ENCODE assay signal across 14 mouse cellular contexts in genomic region chr3:41544451-41544850, GRCm38 (mm10). TPM values are rescaled to one million over a fixed set of nuclear protein-coding genes. Genes with fewer than 3 reads are reported as not detected.
A peak's percentile ranks its signal among the peaks of the same experiment; 100 is the strongest.
DNase-seq lines count a peak whose midpoint lies in the region; TF ChIP-seq lines count a peak whose summit lies in the region.
"Had no signal": no experiment of that assay in that cellular context is flagged by ENCODE, and none has a peak within 500 bp of the region (broad histone marks: within the 10 kb centered on the region; RNA-seq: fewer than 3 reads in every experiment).

No protein-coding gene starts in this region.

- no peak overlapping the region for H3K4me3 ChIP-seq in left cerebral cortex, adult 2 months
- H3K4me3 ChIP-seq: heart, embryonic 12.5 days; intestine, embryonic 15.5 days; neural tube, embryonic 15.5 days; stomach, embryonic 15.5 days had no signal

- intact Hi-C loops in heart, postnatal 14 days (cut with DNase I): no loop called here
- intact Hi-C loops in left cerebral cortex, postnatal 4 days (cut with DNase I): no loop called here
- intact Hi-C loops in left cerebral cortex, adult 2 months (cut with DNase I): no loop called here

- DNase-seq in heart, postnatal 14 days: peak; percentile 12 to 22
- no peak for DNase-seq in heart, adult 11 months
- DNase-seq in left cerebral cortex, postnatal 4 days: peak; percentile 10
- DNase-seq in left cerebral cortex, adult 2 months (ENCODE audit: extremely low spot score in 1 of 2, low spot score in 2 of 2): no peak
- DNase-seq in adrenal gland, postnatal 10 days: peak; percentile 70
- peak; percentile 52 for DNase-seq in adrenal gland, postnatal 25 days
- no peak for DNase-seq in thymus, postnatal 10 days (ENCODE audit: low spot score in 2 of 2)
- DNase-seq: cerebellum, adult 2 months; layer of hippocampus, postnatal 36 days had no signal

- H3K27ac ChIP-seq in left cerebral cortex, adult 2 months: no peak overlapping the region
- H3K27ac ChIP-seq: intestine, embryonic 15.5 days; macrophage; neural tube, embryonic 15.5 days; stomach, embryonic 15.5 days had no signal

- no peak for TF ChIP-seq CTCF in left cerebral cortex, adult 2 months (IDR thresholded peaks at IDR 0.05)

RNA-seq across cellular contexts. Expression of gene Jade1, which starts 11.1 kb away (rescaled TPM):
- total RNA-seq in heart, postnatal 14 days (2021): 10 to 100 TPM; 28.1 to 28.6 TPM
- 10 to 100 TPM; 29.0 to 29.4 TPM for total RNA-seq in left cerebral cortex, postnatal 4 days (2021)
- total RNA-seq in left cerebral cortex, adult 2 months (2021): 10 to 100 TPM; 40.5 to 44.7 TPM
- total RNA-seq in adrenal gland, postnatal 10 days (2021): 10 to 100 TPM; 43.5 to 51.6 TPM
- total RNA-seq in adrenal gland, postnatal 25 days (2021): 50.1 and 56.5 TPM in 2 replicates

Comparison
In these comparisons a context has a peak if more than half of its experiments do, and no peak if none do; other contexts are left out.
1. DNase-seq: peak in heart, postnatal 14 days (2 of 2), left cerebral cortex, postnatal 4 days (single experiment), adrenal gland, postnatal 10 days (single experiment) and adrenal gland, postnatal 25 days (single experiment); none in heart, adult 11 months (single experiment), left cerebral cortex, adult 2 months (0 of 2) and thymus, postnatal 10 days (0 of 2).